Mouse (Mus musculus) layer of hippocampus, adult 2 months (tissue): ENCODE data around the gene Klri2. TPM values are rescaled to one million over a fixed set of nuclear protein-coding genes. Genes with fewer than 3 reads are reported as not detected.
"Not testable (repeated sequence)": the region's sequence is repeated elsewhere in the genome, so short reads cannot be mapped to it uniquely, and the experiment has no call there.

Experiments used
- DNase-seq, 2 experiments: peaks; one replicate each; pipeline ENCODE4 v3.0.0; 2022; ENCODE audit warnings: low spot score in 2 of 2
- H3K27ac ChIP-seq: fragments of 200-600 bp; 2 replicates; pipeline ENCODE4 v1.8.1; 2022
- H3K4me3 ChIP-seq: fragments of 200-600 bp; 2 replicates; pipeline ENCODE4 v1.8.1; 2022; ENCODE audit warnings: mild to moderate bottlenecking
- CTCF ChIP-seq: fragments of 200-600 bp; conservative IDR thresholded peaks from 2 replicates; pipeline ENCODE4 v1.8.1; 2022; ENCODE audit warnings: antibody characterized with exemption, mild to moderate bottlenecking, moderate library complexity
- long read RNA-seq, 2 experiments: library from polyadenylated mRNA; stranded (forward); transcript quantifications; one replicate each; pipeline ENCODE4 v2.0.0; 2021; ENCODE audit warnings: borderline mapping rate in 2 of 2
- microRNA-seq, 2 experiments: library from miRNA; unstranded; fragments of <30 nt; microRNA quantifications; one replicate each; pipeline ENCODE4 v1.2.0; 2021
- total RNA-seq, 2 experiments: library from RNA; stranded (reverse); gene quantifications; 2 replicates each; pipeline ENCODE4 v1.2.3; 2021

Gene Klri2
- not detected for total RNA-seq
- long read RNA-seq, experiment 1: 0 reads
- long read RNA-seq, experiment 2: 0 reads

GRCm38 (mm10) chr6:129740069-129740721 lies at the start of gene Klri2:
Gene Klri2, minus strand, starts transcription at chr6:129740484.
- no peak for TF ChIP-seq CTCF
- no peak for DNase-seq
- Histone ChIP-seq H3K4me3 (no peak within 1 kb of the TSS), H3K27ac (no peak within 1 kb of the TSS)

DNA sequence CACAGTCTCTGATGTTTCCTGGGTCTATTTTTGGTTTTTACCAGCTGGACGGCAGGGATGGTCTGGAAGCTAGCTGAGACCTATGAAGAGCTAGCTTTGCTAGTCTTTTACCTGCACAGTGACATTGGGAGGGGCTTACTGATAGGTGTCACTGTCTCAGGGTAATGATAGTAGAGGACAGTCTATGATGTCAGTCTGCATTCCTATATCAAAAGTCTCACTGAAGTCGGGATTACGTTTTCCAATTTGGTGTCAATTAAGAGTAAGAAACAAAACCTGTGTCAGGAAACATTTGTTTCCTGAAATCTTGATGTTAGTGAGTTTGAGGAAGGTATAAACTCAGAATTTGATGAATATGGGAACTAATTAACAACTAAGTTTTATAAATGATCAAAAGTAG lies 43.9 kb upstream of the Klri2 start, which contains the start of gene Gm156:
Gene Gm156 (minus strand): TSS at position 101 of the 400 bp plus-strand sequence.
- not testable (repeated sequence) for H3K27ac ChIP-seq, H3K4me3 ChIP-seq, DNase-seq

GRCm38 (mm10) chr6:129747654-129748032 lies 7.4 kb upstream of the Klri2 start:
- Histone ChIP-seq H3K27ac (no peak overlapping the region), H3K4me3 (no peak overlapping the region)
- no peak for DNase-seq
- no peak for TF ChIP-seq CTCF

DNA sequence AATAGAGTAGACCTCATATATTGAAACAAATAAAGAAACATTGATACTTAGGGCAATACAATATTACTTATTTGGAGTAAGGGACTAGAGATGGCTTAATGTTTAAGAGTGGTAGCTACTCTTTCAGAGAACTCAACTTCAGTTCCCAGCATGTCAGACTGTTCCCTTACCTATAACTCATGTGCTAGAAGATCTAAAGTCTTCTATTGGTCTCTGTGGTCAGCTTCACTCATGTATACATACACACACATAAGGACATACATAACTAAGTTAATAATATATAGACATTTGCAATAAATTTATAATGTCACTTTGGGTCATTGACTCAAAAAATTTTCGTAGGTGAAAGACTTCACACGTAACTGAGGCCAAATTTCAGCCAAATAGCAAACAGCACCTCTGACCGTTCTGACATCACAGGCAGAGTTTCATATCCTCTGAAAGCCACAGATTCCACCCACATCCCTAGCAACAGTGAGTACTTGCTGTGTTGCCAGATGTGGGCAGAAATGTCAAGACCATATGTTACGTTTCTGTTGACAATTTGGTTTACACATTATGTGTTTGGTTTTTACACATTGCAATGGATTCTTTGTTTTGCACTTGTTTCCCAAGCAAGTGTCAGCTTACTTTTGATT lies 6.9 kb upstream of the Klri2 start:
- no peak overlapping the region for H3K4me3 ChIP-seq
- TF ChIP-seq CTCF: no peak
- no peak overlapping the region for H3K27ac ChIP-seq
- no peak for DNase-seq

GRCm38 (mm10) chr6:129746151-129746550 lies 5.9 kb upstream of the Klri2 start:
- DNase-seq: no peak
- no peak overlapping the region for H3K4me3 ChIP-seq
- TF ChIP-seq CTCF: no peak
- H3K27ac ChIP-seq: no peak overlapping the region

DNA sequence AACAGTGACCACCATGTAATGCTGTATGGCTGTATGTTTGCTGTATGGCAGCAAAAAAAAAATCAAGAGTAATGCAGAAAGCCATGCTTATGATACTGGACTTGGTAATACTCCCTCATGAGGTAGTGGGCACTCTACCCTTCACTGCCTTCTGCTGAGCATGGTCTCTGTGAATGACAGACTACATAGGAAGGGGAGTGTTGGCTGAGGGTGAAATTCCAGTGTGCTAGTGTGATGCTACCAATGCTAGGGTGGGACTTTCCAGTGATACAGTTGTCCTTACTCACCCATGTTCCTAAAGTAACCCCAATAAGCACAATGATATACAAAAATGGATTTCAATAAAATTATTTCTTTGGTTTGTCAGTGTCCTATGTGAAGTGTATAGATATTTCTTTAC lies 3.9 kb downstream of the Klri2 start:
- TF ChIP-seq CTCF: no peak
- H3K4me3 ChIP-seq: no peak overlapping the region
- no peak for DNase-seq
- H3K27ac ChIP-seq: no peak overlapping the region

- H3K27ac ChIP-seq: no peak overlapping the region
- DNase-seq: no peak
- H3K4me3 ChIP-seq: no peak overlapping the region
- TF ChIP-seq CTCF: no peak
Observed at GRCm38 (mm10) chr6:129727237-129727636, 13.0 kb downstream of the Klri2 start.

DNA sequence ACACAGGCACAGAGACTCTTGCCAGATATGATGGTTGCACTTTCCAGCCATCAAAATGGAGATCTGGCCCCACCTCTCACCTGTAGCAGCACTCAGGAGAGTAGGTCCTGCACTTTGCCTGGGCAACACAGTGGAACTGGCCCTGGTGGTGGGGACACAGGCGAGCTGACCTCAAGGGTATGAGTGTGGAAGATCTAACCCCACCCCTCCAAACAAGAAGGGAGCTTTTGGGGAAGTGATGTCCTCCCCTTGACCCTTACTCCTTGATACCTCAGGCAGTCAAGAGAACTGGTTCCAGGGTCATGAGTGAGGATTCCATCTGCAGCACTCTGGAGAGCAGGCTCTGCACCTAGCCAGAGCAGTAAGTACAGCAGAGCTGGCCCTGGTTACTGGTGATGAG lies 18.9 kb downstream of the Klri2 start:
- TF ChIP-seq CTCF: no peak
- Histone ChIP-seq H3K27ac (no peak overlapping the region), H3K4me3 (no peak overlapping the region)
- DNase-seq: no peak

DNA sequence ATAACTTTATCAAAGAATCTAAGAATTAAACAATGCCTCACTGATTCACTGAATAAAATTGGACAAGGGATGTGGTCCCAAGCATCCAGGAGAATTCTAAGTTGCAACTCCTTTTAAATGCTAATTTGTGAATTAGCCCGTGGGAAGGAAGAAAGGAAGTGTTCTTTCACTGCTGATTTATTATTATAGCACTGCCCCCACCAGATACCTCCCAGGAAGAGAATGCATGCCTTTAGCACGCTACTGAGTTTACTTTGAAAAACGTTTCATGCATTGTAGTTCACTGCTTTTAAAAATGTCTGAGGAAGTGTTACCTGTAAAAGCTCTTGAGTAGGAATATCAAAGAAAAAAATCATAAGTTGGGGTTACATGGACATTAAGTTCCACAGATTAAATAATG lies 19.8 kb downstream of the Klri2 start:
- H3K27ac ChIP-seq: no peak overlapping the region
- no peak for DNase-seq

GRCm38 (mm10) chr6:129717032-129717431 lies 23.3 kb downstream of the Klri2 start, which contains the start of gene Klri1:
Gene Klri1, minus strand, starts transcription at chr6:129717132.
- Histone ChIP-seq H3K27ac (no peak within 1 kb of the TSS), H3K4me3 (no peak within 1 kb of the TSS)
- DNase-seq: no peak
- no peak for TF ChIP-seq CTCF

More for the DNA sequence above, 19.8 kb downstream of the Klri2 start:
- H3K4me3 ChIP-seq: no peak overlapping the region
- no peak for TF ChIP-seq CTCF

DNA sequence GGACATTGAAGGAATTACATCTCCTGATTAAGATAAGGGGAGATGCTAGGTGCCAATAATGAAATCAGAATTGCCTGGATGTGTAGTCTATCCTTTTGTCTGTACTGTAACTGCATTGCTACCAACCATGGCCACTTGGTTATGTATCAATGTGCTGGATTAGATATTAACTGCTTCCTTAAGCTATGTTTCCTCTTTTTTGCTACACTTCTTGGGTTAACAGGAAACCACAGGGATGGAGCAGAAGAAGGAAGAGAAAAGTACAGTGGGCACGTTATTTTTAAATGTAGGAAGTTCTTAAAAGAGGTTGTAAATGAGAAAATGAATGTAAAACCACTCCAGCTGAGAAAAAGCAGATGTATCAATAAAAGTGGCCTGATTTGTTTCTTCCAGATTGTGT lies 26.7 kb downstream of the Klri2 start:
- H3K27ac ChIP-seq: no peak overlapping the region
- TF ChIP-seq CTCF: no peak
- no peak for DNase-seq
- no peak overlapping the region for H3K4me3 ChIP-seq

GRCm38 (mm10) chr6:129691436-129691835 lies 48.8 kb downstream of the Klri2 start:
- not testable (repeated sequence) for H3K4me3 ChIP-seq, H3K27ac ChIP-seq, DNase-seq

GRCm38 (mm10) chr6:129680379-129680778 lies 59.9 kb downstream of the Klri2 start:
- Histone ChIP-seq H3K4me3 (no peak overlapping the region), H3K27ac (no peak overlapping the region)
- TF ChIP-seq CTCF: no peak
- DNase-seq: no peak

Small RNA genes lying within 50 kb of the gene (microRNA-seq; reads per million reads assigned to microRNA genes)
- 0 reads per million in 2 experiments for gene Mir680-1

Other genes with a start within 250 kb of the Klri2 start
- gene Olr1, start 233.3 kb downstream of the Klri2 start, total RNA-seq: not detected
- not detected for gene Tmem52b, start 227.9 kb downstream of the Klri2 start, total RNA-seq
- gene Gabarapl1, start 207.3 kb downstream of the Klri2 start, total RNA-seq: 100 to 1,000 TPM; 675 to 689 TPM
- gene Klre1, start 162.6 kb downstream of the Klri2 start, total RNA-seq: not detected
- not detected for gene Klrd1, start 148.7 kb downstream of the Klri2 start, total RNA-seq
- gene Klrk1, start 116.6 kb downstream of the Klri2 start, total RNA-seq: not detected
- not detected for gene Klrc3, start 97.1 kb downstream of the Klri2 start, total RNA-seq
- gene Klrc2, start 79.8 kb downstream of the Klri2 start, total RNA-seq: not detected
- gene Klrc1, start 61.5 kb downstream of the Klri2 start, total RNA-seq: not detected
- not detected for gene Klri1, start 23.4 kb downstream of the Klri2 start, total RNA-seq
- gene Gm156, start 43.8 kb upstream of the Klri2 start, total RNA-seq: not detected
- not detected for gene Gm17631, start 122.2 kb upstream of the Klri2 start, total RNA-seq
- gene Klra17, start 136.2 kb upstream of the Klri2 start, total RNA-seq: not detected
- gene Klra5, start 177.2 kb upstream of the Klri2 start, total RNA-seq: not detected